Mouse (Mus musculus): Measurements from ENCODE around the gene Kcnh6.

Kcnh6 gene

DNA sequence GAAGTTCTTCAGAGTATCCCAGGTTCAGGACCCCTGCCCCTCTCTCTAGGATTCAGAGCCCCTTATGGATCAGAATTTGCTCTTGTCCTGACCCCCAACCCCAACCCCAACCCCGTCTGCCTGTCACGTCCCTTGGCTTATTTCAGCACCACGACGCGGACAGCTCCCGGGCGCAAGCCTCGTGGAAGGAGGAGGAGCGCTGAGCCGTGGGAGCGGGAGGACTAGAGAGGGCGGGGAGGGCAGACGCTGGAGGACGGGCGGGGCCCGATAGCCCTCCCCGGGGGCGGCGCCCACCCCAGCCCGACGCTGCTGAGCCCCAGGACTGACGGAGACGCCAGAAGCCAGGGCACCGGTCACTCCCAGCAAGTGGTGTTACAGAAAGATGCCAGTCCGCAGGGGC lies at the start of gene Kcnh6:
Kcnh6 (plus strand) TSS at position 304 of the 400 bp plus-strand sequence.
- CTCF ChIA-PET: no interaction called here

DNA sequence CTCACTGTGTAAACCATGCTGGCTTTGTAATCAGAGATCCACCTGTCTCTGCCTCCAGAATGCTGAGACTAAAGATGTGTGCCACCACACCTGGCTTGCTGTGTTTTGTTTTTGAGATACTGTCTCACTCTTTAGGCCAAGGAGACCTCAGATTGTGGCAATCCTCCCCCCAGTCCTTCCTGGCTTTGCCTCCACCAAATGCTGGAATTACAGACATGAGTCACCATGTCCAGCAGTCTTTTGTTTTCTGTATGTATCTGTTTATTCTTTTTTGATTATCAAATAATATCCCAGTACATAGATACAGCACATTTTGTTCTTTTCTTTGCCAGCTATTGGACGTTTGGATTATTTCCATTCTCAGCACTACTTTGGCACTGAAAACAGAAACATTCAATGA lies 49.4 kb upstream of the Kcnh6 start:
- CTCF ChIA-PET: no interaction called here

DNA sequence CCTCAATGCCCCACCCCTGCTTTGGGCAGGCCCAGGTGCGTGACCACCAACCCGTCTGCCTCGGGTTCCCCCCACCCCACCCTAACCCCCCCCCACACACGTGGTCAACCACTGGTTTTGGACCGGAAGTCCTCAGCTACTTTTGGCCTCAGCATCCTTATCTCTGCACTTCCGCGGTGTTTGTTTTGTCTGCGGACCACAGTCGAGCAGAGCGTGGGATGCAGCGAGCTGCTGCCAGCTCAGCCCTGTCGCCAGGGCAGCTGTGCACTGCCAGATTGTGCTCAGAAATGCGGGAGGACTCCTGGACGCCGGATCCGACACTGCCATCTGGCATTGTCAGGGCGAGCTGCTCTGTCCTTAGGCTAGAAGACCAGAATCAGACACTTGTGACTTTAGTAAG lies 48.6 kb upstream of the Kcnh6 start:
- CTCF ChIA-PET: no interaction called here

DNA sequence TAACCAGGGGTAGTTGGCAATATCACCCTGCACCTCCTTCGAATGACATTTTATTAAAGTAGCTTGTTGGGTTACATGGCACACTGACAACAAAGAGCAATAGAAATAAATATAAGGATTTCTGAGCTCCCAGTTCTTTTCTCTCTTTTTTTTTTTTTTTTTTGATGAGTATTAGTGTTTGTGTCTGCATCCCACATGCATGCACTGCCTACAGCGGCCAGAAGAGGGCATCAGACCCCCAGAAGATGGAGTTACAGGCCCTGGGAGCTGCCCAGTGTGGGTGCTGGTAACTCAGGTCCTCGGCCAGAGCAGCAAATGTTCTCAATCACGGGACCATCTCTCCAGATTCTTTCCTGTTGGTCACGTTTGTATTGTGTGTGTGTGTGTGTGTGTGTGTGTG lies 43.2 kb upstream of the Kcnh6 start:
- CTCF ChIA-PET: no interaction called here

DNA sequence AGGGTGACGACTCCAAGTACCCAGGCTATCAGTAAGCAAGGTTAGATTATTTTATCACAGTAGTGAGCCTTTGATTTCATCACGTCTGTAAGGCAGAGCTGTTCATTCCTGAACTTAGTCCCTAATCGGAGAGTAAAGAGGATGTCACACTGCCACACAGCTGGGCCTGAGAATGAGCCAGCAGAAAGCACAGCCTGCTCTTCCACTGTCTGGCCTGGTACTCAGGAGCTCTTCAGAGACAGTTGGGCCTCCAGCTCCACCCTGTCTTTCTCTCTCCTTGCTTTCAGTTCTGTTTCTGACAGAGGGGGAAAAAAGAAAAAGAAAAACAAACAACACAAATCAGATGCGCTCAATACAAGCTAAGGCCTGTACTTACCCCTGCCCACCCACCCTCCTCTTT lies 41.6 kb upstream of the Kcnh6 start:
- CTCF ChIA-PET: interaction anchor here (0.7 kb wide), 1 partner anchor 16 kb away, joined by 3 read pairs; no protein-coding TSS in a partner anchor

DNA sequence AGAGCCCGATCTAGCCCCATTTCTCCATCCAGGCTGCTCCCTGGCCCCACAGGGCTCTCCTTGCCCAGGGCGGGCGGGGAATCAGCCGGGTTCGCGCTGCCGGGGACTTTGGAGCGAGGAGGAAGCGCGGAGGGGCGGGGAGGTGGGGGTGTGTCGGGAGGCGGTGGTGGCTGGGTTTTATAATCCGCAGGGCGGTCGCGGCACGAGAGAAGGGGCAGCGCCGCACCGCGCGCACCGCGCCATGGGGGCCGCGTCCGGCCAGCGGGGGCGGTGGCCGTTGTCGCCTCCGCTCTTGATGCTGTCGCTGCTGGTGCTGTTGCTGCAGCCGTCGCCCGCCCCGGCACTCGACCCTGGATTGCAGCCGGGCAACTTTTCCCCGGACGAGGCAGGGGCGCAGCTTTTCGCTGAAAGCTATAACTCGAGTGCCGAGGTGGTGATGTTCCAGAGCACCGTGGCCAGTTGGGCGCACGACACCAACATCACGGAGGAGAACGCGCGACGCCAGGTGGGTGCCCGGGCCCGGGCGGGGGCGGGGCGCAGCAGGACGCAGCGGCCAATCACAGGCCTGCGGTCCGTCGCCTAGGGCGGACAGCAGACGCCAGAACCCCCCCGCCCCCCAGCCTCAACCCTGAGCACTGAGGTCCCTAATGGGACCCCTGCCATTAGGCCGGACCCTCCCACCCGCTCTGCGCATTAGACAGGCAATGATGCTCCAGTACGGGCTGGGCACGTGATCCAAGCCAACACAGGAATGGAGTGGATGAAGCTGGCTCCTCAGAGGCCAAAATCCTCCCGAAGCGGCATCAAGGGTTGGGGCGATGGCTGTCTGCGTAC lies 40.0 kb upstream of the Kcnh6 start, which contains the start of gene Ace:
Ace (plus strand) TSS at position 205 of the 834 bp plus-strand sequence.
- CTCF ChIA-PET: no interaction called here

DNA sequence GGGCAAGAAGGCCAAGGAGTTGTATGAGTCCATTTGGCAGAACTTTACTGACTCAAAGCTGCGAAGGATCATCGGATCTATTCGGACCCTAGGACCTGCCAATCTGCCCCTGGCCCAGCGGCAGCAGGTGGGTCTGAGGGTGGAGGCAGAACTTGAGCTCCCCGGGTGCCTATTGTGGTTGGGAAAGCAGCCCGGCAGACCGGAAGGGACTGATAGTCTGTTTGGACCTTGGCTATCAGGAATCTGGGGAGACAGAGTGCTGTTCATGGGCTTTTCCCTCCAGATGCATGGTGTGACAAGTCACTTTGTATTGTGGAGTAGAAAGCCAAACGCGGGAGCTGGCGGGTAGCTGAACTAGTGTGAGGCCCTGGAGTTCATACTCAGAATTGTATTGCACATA lies 39.0 kb upstream of the Kcnh6 start:
- CTCF ChIA-PET: no interaction called here

DNA sequence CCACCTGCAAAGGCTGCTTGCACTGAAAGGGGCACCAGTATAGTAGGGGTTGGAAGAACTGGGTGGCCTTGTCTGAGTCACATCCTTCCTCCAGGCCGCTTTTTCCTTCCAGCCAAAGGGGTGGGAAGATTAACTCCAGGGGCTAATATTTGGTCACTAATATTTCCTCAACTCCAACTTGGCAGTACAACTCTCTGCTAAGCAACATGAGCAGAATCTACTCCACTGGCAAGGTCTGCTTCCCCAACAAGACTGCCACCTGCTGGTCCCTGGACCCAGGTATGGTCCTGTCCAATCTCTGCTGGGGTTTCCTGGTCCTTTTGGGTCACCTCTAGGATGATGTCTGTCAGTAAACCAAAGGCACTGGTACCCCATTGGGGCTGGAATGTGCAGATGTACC lies 38.4 kb upstream of the Kcnh6 start:
- CTCF ChIA-PET: no interaction called here

DNA sequence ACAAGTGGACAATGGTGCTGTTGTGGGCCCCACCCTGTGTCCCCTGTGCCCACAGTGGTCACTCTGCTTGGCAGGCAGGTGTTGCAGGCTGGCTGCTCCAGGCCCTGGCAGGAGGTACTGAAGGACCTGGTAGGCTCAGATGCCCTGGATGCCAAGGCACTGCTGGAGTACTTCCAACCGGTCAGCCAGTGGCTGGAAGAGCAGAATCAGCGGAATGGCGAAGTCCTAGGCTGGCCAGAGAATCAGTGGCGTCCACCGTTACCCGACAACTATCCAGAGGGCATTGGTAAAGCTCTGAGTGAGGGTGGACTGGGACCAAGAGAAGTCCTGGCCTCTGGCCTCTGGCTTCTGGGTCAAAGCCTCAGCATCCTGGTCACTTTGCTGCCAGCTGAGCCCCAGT lies 33.3 kb upstream of the Kcnh6 start:
- CTCF ChIA-PET: no interaction called here

DNA sequence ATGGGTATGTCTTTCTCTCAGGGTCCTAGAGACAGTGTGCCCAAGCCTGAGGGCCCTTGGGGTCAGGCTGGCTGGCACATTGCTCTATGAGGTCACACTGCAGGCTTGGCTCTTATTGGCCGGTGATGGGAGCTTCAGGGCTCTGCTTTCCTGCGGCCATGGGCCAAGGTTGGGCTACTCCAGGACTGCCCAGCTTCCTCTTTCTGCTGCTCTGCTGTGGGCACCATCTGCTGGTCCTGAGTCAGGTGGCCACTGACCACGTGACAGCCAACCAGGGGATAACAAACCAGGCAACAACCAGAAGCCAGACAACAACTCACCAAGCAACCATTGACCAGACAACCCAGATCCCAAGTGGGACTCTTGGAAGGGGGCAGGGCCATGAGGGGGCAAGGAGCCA lies 32.9 kb upstream of the Kcnh6 start:
- CTCF ChIA-PET: no interaction called here

DNA sequence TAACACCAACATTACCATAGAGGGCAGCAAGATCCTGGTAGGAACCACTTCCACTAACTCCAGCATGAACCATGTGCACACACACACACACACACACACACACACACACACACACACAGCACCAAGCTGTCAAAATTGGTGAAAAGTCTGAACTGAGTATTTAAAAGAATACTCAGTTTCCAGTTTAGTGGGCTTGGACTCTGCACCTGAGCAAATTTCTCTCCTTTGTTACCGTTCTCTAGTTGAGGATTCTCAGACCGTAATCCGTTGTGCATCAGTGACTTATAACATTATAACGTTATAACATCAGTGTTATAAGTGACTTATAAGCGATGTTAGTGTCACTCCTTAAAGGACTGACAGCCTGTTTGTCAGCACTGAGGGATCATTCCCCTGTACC lies 32.3 kb upstream of the Kcnh6 start:
- CTCF ChIA-PET: no interaction called here

DNA sequence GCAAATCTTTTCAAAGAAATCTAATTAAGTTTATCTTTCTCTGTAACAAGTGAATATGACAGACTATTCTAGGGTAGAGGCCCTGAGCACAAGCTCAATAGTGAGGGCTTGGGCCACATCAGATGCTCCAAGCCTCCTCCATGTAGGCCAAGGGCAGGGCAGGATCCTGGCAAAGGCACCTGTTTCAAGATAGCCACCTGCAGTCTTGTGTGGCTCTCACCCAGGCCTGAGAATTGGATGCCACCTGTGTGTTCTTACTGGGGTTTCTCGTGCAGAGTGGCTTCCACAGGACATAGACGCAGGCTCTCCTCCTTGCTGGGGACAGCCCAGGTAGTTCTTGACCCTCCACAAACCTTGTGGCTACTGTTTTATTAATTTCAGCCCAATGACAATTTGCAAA lies 29.7 kb upstream of the Kcnh6 start:
- CTCF ChIA-PET: no interaction called here

DNA sequence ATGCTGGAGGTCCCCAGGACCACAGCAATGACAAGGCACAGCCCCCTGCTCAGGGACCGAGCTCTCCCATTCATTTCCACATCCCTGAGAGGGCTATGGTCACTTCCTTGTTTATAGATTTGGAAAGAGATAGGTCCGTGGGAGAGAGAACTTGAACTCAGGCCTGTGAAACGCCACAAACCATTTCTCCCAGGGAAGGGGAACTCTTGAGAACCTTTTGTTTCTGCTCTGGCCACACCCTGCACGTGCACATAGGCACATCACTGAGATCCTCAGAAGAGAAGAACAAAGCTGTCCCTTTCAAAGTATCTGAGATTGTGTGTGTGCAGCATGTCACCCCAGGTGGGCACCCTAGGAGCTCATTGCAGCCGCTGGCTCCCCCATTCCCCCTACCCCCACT lies 29.3 kb upstream of the Kcnh6 start:
- CTCF ChIA-PET: no interaction called here

DNA sequence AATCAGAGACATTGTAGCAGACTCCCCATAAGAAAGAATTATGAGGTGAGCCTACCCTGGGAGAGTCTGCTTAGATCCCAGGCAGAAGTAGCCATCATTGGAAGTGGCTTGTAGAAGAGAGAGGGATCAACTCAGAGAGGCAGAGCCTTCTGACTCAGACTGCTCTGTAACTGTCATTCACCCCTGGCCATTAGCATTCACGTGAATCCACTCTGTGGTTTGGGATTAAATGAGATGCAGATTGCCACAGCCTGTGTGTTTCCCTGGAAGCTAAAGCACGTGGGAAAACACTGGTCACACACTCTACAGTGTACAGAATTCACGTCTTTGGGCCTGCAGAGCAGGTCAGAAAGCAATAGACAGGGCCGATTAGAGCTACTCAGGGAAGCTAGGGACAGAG lies 23.5 kb upstream of the Kcnh6 start:
- CTCF ChIA-PET: no interaction called here

DNA sequence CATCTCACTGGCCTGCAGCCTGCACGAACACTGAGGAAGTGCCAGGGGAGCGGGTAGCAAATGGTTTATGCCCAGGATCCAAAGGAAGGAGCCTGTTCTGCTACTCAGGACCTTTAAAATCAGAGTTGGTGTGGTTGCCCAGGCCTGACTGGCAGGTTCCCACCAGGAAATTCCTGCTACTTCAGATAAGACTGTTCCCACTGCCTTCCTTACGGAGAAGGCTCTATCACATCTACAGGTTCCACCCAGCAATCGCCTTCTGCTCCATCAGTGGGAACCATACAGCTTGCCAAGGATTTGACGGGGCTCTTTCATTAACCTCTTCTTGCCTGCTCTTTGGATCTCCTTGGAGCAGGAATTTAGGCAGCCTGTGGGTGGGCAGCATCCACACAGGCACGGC lies 20.5 kb upstream of the Kcnh6 start:
- CTCF ChIA-PET: no interaction called here

DNA sequence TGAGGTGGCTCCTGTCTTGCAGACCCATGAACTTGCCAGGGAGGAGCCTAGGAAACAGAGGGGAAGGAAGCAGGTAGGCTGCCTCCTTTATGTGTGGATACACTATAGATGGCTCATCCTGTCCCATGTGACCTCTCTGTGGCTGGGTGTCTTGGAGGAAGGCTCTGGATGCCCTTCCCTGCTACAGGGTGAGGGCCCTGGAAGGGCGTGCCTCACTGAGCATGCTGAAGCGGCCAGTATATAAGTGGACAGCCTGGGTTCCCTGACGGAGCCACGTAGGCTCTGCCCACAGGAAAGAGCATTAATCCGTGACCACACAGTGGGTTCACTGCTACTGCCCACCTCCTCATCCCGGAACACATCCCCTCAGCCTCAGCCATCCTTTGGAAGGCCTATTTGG lies 18.5 kb upstream of the Kcnh6 start:
- CTCF ChIA-PET: no interaction called here

DNA sequence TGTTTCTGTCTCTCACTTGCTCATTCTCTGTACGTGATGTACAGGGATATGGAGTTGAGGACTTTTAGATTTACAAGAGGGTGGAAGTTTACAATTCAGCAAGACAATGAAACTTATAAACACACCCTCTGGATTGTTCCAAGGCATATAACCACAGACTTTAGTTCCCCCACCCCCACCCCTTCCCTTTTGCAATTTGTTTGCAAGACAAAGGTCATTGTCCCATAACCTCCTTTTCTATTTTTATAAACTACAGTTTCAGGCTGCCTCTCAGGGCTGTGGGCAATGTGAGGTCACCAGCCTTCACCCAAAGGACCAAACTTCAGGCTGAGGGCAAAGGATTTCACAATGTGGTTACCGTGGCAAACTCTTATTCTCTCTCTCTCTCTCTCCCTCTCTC lies 17.7 kb upstream of the Kcnh6 start:
- CTCF ChIA-PET: no interaction called here

DNA sequence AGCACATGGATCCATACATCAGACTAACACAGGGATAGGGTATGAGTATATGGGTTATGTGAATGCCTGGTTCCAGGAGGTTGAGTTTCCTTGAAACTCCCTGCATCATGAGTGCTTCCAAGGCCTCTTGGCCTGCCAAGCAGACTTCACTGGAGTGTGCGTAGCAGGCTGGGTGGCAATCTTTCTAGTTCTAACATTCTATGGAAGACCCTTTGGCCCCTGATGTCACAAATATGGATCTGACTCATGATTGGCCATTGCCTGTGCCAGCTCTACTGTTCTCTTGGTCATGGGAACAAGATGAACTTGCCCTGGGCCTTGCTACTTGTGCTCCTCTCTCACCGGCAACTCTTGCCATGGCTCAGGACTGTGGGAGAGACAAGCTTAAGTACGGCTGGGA lies 13.5 kb upstream of the Kcnh6 start, which contains the start of gene Ace3:
Ace3 (plus strand) TSS at position 301 of the 400 bp plus-strand sequence.
- CTCF ChIA-PET: no interaction called here

DNA sequence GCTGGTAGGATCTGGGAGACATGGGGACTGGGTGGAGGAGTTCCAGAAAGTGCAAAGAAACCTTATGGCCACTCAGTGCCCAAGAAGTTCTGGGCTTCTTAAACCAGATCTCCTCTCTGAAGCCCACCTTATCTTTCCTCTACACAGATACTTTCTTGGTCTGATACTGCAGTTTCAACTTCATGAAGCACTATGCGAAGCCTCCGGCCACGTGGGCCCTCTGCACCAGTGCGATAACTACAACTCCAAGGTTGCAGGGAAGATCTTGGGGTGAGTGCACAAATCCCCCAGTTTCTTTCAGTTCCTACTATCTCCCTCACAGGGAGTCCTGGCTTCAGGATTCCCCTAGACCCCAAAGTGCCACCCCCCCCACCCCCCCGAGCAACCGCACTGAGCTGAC lies 7.9 kb upstream of the Kcnh6 start:
- CTCF ChIA-PET: no interaction called here

DNA sequence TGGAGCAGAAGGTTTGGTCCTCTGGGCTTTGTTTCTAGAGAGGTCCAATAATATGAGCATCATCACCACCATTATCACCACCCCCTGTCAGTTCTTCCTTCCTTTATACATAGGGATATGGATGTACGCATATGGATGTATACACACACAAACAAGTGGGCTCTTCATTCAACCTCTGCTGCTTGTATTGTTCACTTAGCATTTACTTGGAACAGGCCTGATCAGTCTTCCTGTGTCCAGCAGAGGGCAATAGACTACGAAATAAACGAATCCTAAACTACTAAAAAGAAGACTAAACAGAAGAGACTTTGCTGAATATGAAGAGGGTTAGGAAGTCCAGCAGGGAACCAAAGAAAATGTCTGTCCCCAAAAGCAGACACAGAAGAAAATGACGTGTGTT lies 6.2 kb upstream of the Kcnh6 start:
- CTCF ChIA-PET: no interaction called here

DNA sequence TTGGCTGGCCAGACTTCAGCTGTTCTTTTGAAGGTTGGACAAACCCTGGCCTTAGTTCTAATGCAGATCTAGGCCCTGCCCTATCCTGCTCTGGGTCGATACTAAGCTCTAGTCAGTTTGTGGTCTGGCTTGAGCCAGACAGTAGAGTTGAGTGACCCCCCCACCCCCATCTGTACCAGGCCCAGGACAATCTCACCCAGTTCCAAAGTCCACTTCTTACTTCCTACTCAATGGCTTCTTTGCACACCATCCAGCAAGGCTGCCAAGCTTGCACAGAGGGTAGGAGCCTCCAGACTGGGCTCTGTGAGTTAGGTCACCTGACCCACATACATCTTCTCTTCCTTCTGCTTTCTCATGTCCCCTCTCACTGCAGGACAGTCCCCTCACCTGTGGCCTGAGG lies 3.3 kb upstream of the Kcnh6 start:
- CTCF ChIA-PET: interaction anchor here (1.0 kb wide), 1 partner anchor 22 kb away, joined by 4 read pairs; no protein-coding TSS in a partner anchor

DNA sequence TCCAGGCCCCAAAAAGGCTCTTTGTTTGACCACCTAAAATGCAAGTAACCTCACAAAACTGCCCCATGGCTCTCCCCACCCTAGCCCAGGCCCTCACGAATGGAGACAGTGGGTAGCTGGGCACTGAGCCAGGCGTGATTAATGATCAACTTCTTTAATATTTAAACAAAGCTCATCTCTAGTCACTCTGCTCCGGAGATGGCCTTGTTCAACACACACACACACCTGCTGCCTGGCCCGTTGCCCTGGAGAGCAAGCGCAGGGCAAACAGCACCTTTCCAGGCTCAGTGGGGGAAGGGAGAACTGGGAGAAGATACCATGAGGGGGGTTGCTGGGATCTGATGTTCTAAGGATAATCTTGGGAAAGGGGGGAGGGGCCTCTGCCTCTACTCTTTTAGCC lies 2.0 kb upstream of the Kcnh6 start:
- CTCF ChIA-PET: interaction anchor here (0.6 kb wide), 1 partner anchor 7 kb away, joined by 3 read pairs; no protein-coding TSS in a partner anchor

DNA sequence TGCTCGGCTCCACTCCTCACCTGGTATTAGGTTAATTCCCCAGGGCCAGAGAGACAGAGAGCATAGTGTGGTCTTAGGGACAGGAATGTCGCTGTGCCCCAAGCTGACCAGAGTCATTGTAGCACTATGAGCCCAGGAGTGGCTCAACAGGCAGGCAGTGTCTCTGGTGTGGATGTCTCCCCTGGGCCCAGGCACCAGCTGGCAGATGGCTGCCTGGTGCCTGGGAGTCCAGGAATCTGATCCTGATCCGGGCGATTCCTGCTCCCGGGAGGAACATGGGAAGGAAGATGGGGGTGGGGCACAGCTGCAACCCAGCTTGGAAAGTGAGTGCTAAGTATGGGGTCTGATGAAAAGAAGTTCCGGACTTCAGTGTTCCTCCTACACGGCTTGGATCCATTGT lies 4.8 kb downstream of the Kcnh6 start:
- CTCF ChIA-PET: no interaction called here

Measured in spleen, embryonic (tissue).